Mouse (Mus musculus) spleen, adult 2 months (tissue): ENCODE measurements at regions not wholly inside any gene's neighbourhood (a gene's known extent, or its start where the extent isn't known, plus 50 kb on each side); places are given as distances from the start of the nearest gene placed in this dataset.

ENCODE experiments used
- CTCF ChIP-seq: fragments of 200-500 bp; IDR thresholded peaks from 2 replicates; pipeline ENCODE4 v1.5.1; 2011; ENCODE audit warnings: mild to moderate bottlenecking, inconsistent platforms; ENCODE audit not compliant: insufficient read depth, insufficient read length, insufficient replicate concordance; ENCODE audit errors: extremely low read depth
- POLR2A ChIP-seq: fragments of 200-500 bp; IDR thresholded peaks from 2 replicates; pipeline ENCODE4 v1.6.1; 2011; ENCODE audit warnings: low read depth, low read length, inconsistent platforms

DNA sequence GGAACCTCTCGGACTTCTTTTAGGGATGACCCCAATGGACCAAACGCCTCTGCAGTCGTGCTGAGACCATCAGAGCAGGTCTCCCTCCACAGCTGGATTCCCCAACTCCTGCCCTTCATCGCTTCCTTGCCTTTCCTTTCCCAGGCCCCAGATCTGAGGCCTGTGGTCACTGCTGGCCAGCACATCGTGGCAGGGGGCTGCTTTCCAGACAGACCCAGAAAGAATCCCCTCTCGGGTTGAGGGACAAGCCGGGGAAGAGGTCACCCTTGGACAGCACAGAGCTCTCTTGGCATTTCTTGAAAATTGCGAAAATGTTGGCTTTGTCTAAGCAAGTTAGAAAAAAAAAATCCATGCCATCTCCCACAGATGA, 134.9 kb upstream of the Haao start:
- no peak for TF ChIP-seq CTCF
- TF ChIP-seq POLR2A = no peak
